Mouse (Mus musculus) left cerebral cortex, adult 18-20 months (tissue): ENCODE results near the gene Atp6v1e1. TPM values are rescaled to one million over a fixed set of nuclear protein-coding genes. Genes with fewer than 3 reads are reported as not detected.

Experiments used
- DNase-seq, 2 experiments: peaks; one replicate each; pipeline ENCODE4 v3.0.0; 2021 to 2022; ENCODE audit warnings: low spot score in 2 of 2, mixed read lengths in 1 of 2
- microRNA-seq, 2 experiments: library from miRNA; unstranded; fragments of <30 nt; microRNA quantifications; one replicate each; pipeline ENCODE4 v1.2.0; 2021
- total RNA-seq, 2 experiments: library from RNA; stranded (reverse); gene quantifications; 2 replicates each; pipeline ENCODE4 v1.2.3; 2021

Gene Atp6v1e1
- total RNA-seq, 2 experiments from 2014 or later, result 559 to 571 TPM

- DNase-seq, result no peak
Measured at GRCm38 (mm10) chr6:120773149-120773628, 49.4 kb downstream of the Atp6v1e1 start, which contains the start of gene Slc25a18. Gene Slc25a18, plus strand, starts transcription at chr6:120773578.

- no peak for DNase-seq
Measured at GRCm38 (mm10) chr6:120772025-120772424, 50.6 kb downstream of the Atp6v1e1 start.

DNA sequence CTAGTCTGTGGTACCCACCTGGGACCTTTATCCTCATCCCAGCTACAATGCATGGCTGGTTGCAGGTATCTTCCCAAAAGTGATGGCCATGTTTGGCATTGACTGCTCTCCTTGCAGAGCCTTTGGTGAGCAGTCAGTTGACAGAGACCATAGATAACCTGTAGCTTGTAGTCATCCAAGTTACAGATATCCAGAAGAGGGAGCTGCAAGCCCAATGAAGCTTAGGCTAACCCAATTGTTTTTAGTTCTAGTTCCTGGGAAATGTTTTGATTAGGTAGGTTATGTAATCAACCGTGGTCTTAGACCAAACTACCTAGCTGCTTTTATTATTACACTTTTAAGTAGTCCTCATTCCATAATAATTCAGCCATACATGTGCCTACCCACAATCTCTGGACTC, 51.2 kb downstream of the Atp6v1e1 start:
- no peak for DNase-seq

GRCm38 (mm10) chr6:120769972-120770371, 52.6 kb downstream of the Atp6v1e1 start:
- DNase-seq, result no peak

DNA sequence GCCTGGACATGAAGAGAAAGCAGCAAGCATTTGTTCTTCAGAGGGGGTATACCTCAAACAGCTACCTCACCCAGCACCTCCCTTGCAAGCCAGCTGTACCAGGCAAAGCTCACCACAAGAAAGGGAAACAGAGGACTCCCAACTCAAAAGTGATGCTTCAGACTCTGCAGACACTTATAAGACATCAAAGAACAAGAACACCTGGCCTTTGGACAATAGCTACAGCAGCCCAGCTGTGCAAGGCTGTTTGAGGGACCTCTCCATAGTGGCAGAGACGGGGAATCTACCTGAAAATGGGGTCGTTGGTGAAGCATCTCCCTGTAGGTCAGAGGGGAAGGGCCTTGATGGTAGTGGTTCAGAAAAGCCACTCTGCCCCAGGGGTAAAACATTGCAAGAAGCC, 61.4 kb downstream of the Atp6v1e1 start:
- DNase-seq, result no peak

DNA sequence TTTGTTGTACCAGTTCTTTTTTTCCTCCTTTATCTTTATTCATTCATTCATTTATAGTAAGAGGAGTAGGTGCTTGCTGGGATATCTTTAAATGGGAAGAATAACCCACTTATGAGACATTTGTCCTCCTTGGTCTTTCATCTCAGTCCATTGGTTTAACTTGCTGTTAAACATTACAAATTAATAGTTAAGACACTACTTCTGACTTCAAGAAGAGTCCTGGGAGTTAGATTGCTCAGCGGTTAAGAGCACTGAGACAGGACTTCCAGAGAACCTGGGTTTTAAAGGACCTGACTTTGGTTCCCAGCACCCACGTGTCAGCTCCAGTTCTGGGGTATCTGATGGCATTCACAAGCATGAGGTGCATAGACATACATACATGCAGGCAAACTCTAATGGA, 76.2 kb downstream of the Atp6v1e1 start:
- no peak for DNase-seq

Small RNAs within 50 kb of the gene (microRNA-seq; reads per million reads assigned to microRNA genes)
- gene Gm25193, result 0 reads per million in 2 experiments

Other genes starting within 250 kb of the Atp6v1e1 start
- 1 to 10 TPM; 2.7 to 3.9 TPM for gene Cecr2, start 156.4 kb downstream of the Atp6v1e1 start, total RNA-seq
- gene Slc25a18, start 49.2 kb downstream of the Atp6v1e1 start, total RNA-seq, result 10 to 100 TPM; 67.2 to 68.6 TPM
- 10 to 100 TPM; 43.3 to 48.1 TPM for gene Bcl2l13, start 13.4 kb upstream of the Atp6v1e1 start, total RNA-seq
- gene Bid, start 94.1 kb upstream of the Atp6v1e1 start, total RNA-seq, result 10 to 100 TPM in 1 of 2 experiments, 1 to 10 TPM in 1; 9.2 to 10.0 TPM